Mouse (Mus musculus) liver, postnatal 0 days (tissue): ENCODE measurements around the gene Mvb12b. TPM values are rescaled to one million over a fixed set of nuclear protein-coding genes. Genes with fewer than 3 reads are reported as not detected.

ENCODE experiments used
- ATAC-seq: fragments of 200-750 bp; cut with Nextera tagmentation; 2 replicates; pipeline ENCODE4 v1.8.0; 2017; ENCODE audit warnings: mild to moderate bottlenecking, moderate library complexity
- DNase-seq: peaks from one replicate; pipeline ENCODE4 v3.0.0-alpha.2; 2016
- H3K27ac ChIP-seq: fragments of 300-500 bp; sonication (generic); 2 replicates; pipeline ENCODE4 v1.5.1; 2014; ENCODE audit warnings: antibody characterized with exemption, moderate library complexity, mild to moderate bottlenecking, low read depth
- H3K27me3 ChIP-seq: fragments of 300-500 bp; sonication (generic); 2 replicates; pipeline ENCODE4 v1.6.1; 2014; ENCODE audit warnings: low read length, control low read depth, mixed read lengths; ENCODE audit not compliant: insufficient read depth
- H3K36me3 ChIP-seq: fragments of 300-500 bp; sonication (generic); replicated peaks from 2 replicates; pipeline ENCODE4 v1.6.1; 2014; ENCODE audit warnings: mild to moderate bottlenecking, control low read depth, low read length, moderate library complexity, mixed read lengths; ENCODE audit not compliant: insufficient read depth
- H3K4me1 ChIP-seq: fragments of 300-500 bp; sonication (generic); 2 replicates; pipeline ENCODE4 v1.6.1; 2014; ENCODE audit warnings: antibody characterized with exemption, mild to moderate bottlenecking, control low read depth; ENCODE audit not compliant: insufficient read depth
- H3K4me2 ChIP-seq: fragments of 300-500 bp; sonication (generic); 2 replicates; pipeline ENCODE4 v1.6.1; 2014; ENCODE audit warnings: low read depth, mild to moderate bottlenecking, low read length, moderate library complexity, mixed read lengths
- H3K4me3 ChIP-seq: fragments of 300-500 bp; sonication (generic); 2 replicates; pipeline ENCODE4 v1.5.1; 2014; ENCODE audit warnings: low read depth, low read length
- H3K9ac ChIP-seq: fragments of 300-500 bp; sonication (generic); replicated peaks from 2 replicates; pipeline ENCODE4 v1.6.1; 2014; ENCODE audit warnings: mild to moderate bottlenecking, moderate library complexity
- H3K9me3 ChIP-seq: fragments of 300-500 bp; sonication (generic); 2 replicates; pipeline ENCODE4 v1.6.1; 2016; ENCODE audit warnings: mild to moderate bottlenecking, control low read depth, low read length, mixed read lengths
- CTCF ChIP-seq: sonication (generic); IDR thresholded peaks from 2 replicates; pipeline ENCODE4 v1.5.1; 2016; ENCODE audit warnings: antibody characterized with exemption, low read depth
- EP300 ChIP-seq: IDR thresholded peaks from 2 replicates; pipeline ENCODE4 v1.6.1; 2016; ENCODE audit warnings: antibody characterized with exemption, low read depth, mild to moderate bottlenecking
- WGBS: fragments of 180-500 bp; shearing (Covaris S2); extraction: QIAGEN DNeasy Blood & Tissue Kit; methylation state at CpG from one replicate; pipeline ENCODE4 v1.1.7; 2014; ENCODE audit not compliant: insufficient replicate concordance; 5-methylcytosine and 5-hydroxymethylcytosine counted together
- polyA plus RNA-seq: library from polyadenylated mRNA; unstranded; fragments of >200 nt; fragmentation: Nextera tagmentation; extraction: Ambion mirVana; gene quantifications from 2 replicates; pipeline ENCODE4 v1.2.1, GENCODE M21; 2015

The Mvb12b gene
- polyA plus RNA-seq, 1 experiment from 2014 or later, result 8.1 TPM

GRCm38 (mm10) chr2:33821677-33822607 is 65.8 kb downstream of the Mvb12b start:
- Histone ChIP-seq H3K4me2 (no peak overlapping the region), H3K4me3 (no peak overlapping the region), H3K9ac (no peak overlapping the region), H3K36me3 (peaks cover 36% of the 10 kb centered on the region), H3K27me3 (no peaks in the 10 kb centered on the region), H3K27ac (0 out of 2 replicates have a peak overlapping the region, but pooled peaks have one; percentile 3), H3K4me1 (no peaks in the 10 kb centered on the region), H3K9me3 (no peaks in the 10 kb centered on the region)
- TF ChIP-seq CTCF (peak; percentile 99), EP300 (no peak)
- ATAC-seq (peak; percentile 74), DNase-seq (peak; percentile 90)
- 36% methylated on average over 13 of the region's 13 CpGs for WGBS

GRCm38 (mm10) chr2:33820450-33820849 is 67.3 kb downstream of the Mvb12b start:
- DNase-seq (no peak), ATAC-seq (no peak)
- WGBS, result 89% methylated on average over 3 of the region's 3 CpGs
- no peak overlapping the region for H3K4me2 ChIP-seq
- H3K27me3 ChIP-seq, result no peaks in the 10 kb centered on the region
- no peak overlapping the region for H3K9ac ChIP-seq
- no peak overlapping the region for H3K4me3 ChIP-seq
- no peaks in the 10 kb centered on the region for H3K9me3 ChIP-seq
- TF ChIP-seq EP300, result no peak
- no peak for TF ChIP-seq CTCF
- peaks cover 31% of the 10 kb centered on the region for H3K36me3 ChIP-seq
- no peaks in the 10 kb centered on the region for H3K4me1 ChIP-seq
- no peak overlapping the region for H3K27ac ChIP-seq

GRCm38 (mm10) chr2:33820037-33820436 is 67.7 kb downstream of the Mvb12b start:
- Histone ChIP-seq H3K4me2 (no peak overlapping the region), H3K36me3 (peaks cover 27% of the 10 kb centered on the region), H3K27ac (no peak overlapping the region), H3K4me3 (no peak overlapping the region), H3K4me1 (no peaks in the 10 kb centered on the region), H3K9ac (no peak overlapping the region), H3K9me3 (no peaks in the 10 kb centered on the region), H3K27me3 (no peaks in the 10 kb centered on the region)
- no peak for ATAC-seq
- TF ChIP-seq CTCF, result no peak
- no peak for TF ChIP-seq EP300
- 87% methylated on average over 5 of the region's 5 CpGs for WGBS
- DNase-seq, result no peak

GRCm38 (mm10) chr2:33818385-33818784 is 69.4 kb downstream of the Mvb12b start:
- Histone ChIP-seq H3K4me2 (no peak overlapping the region), H3K9me3 (no peaks in the 10 kb centered on the region), H3K4me1 (no peaks in the 10 kb centered on the region), H3K36me3 (peaks cover 19% of the 10 kb centered on the region), H3K4me3 (no peak overlapping the region), H3K27ac (no peak overlapping the region), H3K27me3 (no peaks in the 10 kb centered on the region), H3K9ac (no peak overlapping the region)
- 84% methylated on average over 2 of the region's 2 CpGs for WGBS
- TF ChIP-seq EP300 (no peak), CTCF (no peak)
- ATAC-seq (no peak), DNase-seq (no peak)

- DNase-seq (no peak), ATAC-seq (no peak)
- H3K36me3 ChIP-seq, result peaks cover 15% of the 10 kb centered on the region
- 67% methylated on average over 9 of the region's 9 CpGs for WGBS
- TF ChIP-seq CTCF (no peak), EP300 (no peak)
- no peaks in the 10 kb centered on the region for H3K4me1 ChIP-seq
- H3K4me2 ChIP-seq, result no peak overlapping the region
- H3K4me3 ChIP-seq, result no peak overlapping the region
- H3K27me3 ChIP-seq, result no peaks in the 10 kb centered on the region
- H3K9me3 ChIP-seq, result no peaks in the 10 kb centered on the region
- H3K9ac ChIP-seq, result no peak overlapping the region
- no peak overlapping the region for H3K27ac ChIP-seq
Observed at GRCm38 (mm10) chr2:33817663-33818346, 69.9 kb downstream of the Mvb12b start.

- no peak overlapping the region for H3K4me3 ChIP-seq
- DNase-seq (no peak), ATAC-seq (no peak)
- H3K4me2 ChIP-seq, result no peak overlapping the region
- no peak for TF ChIP-seq EP300
- no peak for TF ChIP-seq CTCF
- H3K27ac ChIP-seq, result no peak overlapping the region
- peaks cover 13% of the 10 kb centered on the region for H3K36me3 ChIP-seq
- H3K27me3 ChIP-seq, result no peaks in the 10 kb centered on the region
- H3K9me3 ChIP-seq, result no peaks in the 10 kb centered on the region
- no peaks in the 10 kb centered on the region for H3K4me1 ChIP-seq
- H3K9ac ChIP-seq, result no peak overlapping the region
- 81% methylated on average over 4 of the region's 4 CpGs for WGBS
Observed at GRCm38 (mm10) chr2:33817080-33817479, 70.7 kb downstream of the Mvb12b start.
